Mouse (Mus musculus) liver, postnatal 0 days (tissue): Measurements from ENCODE around the gene Cryaa. TPM values are rescaled to one million over a fixed set of nuclear protein-coding genes. Genes with fewer than 3 reads are reported as not detected.
A peak's percentile ranks its signal among the peaks of the same experiment; 100 is the strongest.

Experiments used
- ATAC-seq: fragments of 200-750 bp; cut with Nextera tagmentation; 2 replicates; pipeline ENCODE4 v1.8.0; 2017; ENCODE audit warnings: mild to moderate bottlenecking, moderate library complexity
- DNase-seq: peaks from one replicate; pipeline ENCODE4 v3.0.0-alpha.2; 2016
- H3K27ac ChIP-seq: fragments of 300-500 bp; sonication (generic); 2 replicates; pipeline ENCODE4 v1.5.1; 2014; ENCODE audit warnings: antibody characterized with exemption, moderate library complexity, mild to moderate bottlenecking, low read depth
- H3K27me3 ChIP-seq: fragments of 300-500 bp; sonication (generic); 2 replicates; pipeline ENCODE4 v1.6.1; 2014; ENCODE audit warnings: low read length, control low read depth, mixed read lengths; ENCODE audit not compliant: insufficient read depth
- H3K36me3 ChIP-seq: fragments of 300-500 bp; sonication (generic); replicated peaks from 2 replicates; pipeline ENCODE4 v1.6.1; 2014; ENCODE audit warnings: mild to moderate bottlenecking, control low read depth, low read length, moderate library complexity, mixed read lengths; ENCODE audit not compliant: insufficient read depth
- H3K4me1 ChIP-seq: fragments of 300-500 bp; sonication (generic); 2 replicates; pipeline ENCODE4 v1.6.1; 2014; ENCODE audit warnings: antibody characterized with exemption, mild to moderate bottlenecking, control low read depth; ENCODE audit not compliant: insufficient read depth
- H3K4me2 ChIP-seq: fragments of 300-500 bp; sonication (generic); 2 replicates; pipeline ENCODE4 v1.6.1; 2014; ENCODE audit warnings: low read depth, mild to moderate bottlenecking, low read length, moderate library complexity, mixed read lengths
- H3K4me3 ChIP-seq: fragments of 300-500 bp; sonication (generic); 2 replicates; pipeline ENCODE4 v1.5.1; 2014; ENCODE audit warnings: low read depth, low read length
- H3K9ac ChIP-seq: fragments of 300-500 bp; sonication (generic); replicated peaks from 2 replicates; pipeline ENCODE4 v1.6.1; 2014; ENCODE audit warnings: mild to moderate bottlenecking, moderate library complexity
- H3K9me3 ChIP-seq: fragments of 300-500 bp; sonication (generic); 2 replicates; pipeline ENCODE4 v1.6.1; 2016; ENCODE audit warnings: mild to moderate bottlenecking, control low read depth, low read length, mixed read lengths
- CTCF ChIP-seq: sonication (generic); IDR thresholded peaks from 2 replicates; pipeline ENCODE4 v1.5.1; 2016; ENCODE audit warnings: antibody characterized with exemption, low read depth
- EP300 ChIP-seq: IDR thresholded peaks from 2 replicates; pipeline ENCODE4 v1.6.1; 2016; ENCODE audit warnings: antibody characterized with exemption, low read depth, mild to moderate bottlenecking
- WGBS: fragments of 180-500 bp; shearing (Covaris S2); extraction: QIAGEN DNeasy Blood & Tissue Kit; methylation state at CpG from one replicate; pipeline ENCODE4 v1.1.7; 2014; ENCODE audit not compliant: insufficient replicate concordance; 5-methylcytosine and 5-hydroxymethylcytosine counted together
- polyA plus RNA-seq: library from polyadenylated mRNA; unstranded; fragments of >200 nt; fragmentation: Nextera tagmentation; extraction: Ambion mirVana; gene quantifications from 2 replicates; pipeline ENCODE4 v1.2.1, GENCODE M21; 2015

Gene Cryaa
- polyA plus RNA-seq, 1 experiment from 2014 or later, result not detected

GRCm38 (mm10) chr17:31726216-31726615 lies 48.6 kb downstream of the Cryaa start:
- TF ChIP-seq CTCF (no peak), EP300 (no peak)
- Histone ChIP-seq H3K4me3 (no peak overlapping the region), H3K9ac (no peak overlapping the region), H3K4me2 (no peak overlapping the region), H3K27me3 (no peaks in the 10 kb centered on the region), H3K4me1 (peaks cover 4% of the 10 kb centered on the region; the same call in 1 of the 2 replicates), H3K9me3 (no peaks in the 10 kb centered on the region), H3K36me3 (no peaks in the 10 kb centered on the region), H3K27ac (no peak overlapping the region)
- ATAC-seq (no peak), DNase-seq (no peak)
- 81% methylated on average over 5 of the region's 5 CpGs for WGBS

GRCm38 (mm10) chr17:31727230-31727629 lies 49.6 kb downstream of the Cryaa start:
- H3K4me2 ChIP-seq, result no peak overlapping the region
- H3K27me3 ChIP-seq, result no peaks in the 10 kb centered on the region
- H3K4me3 ChIP-seq, result no peak overlapping the region
- no peak overlapping the region for H3K9ac ChIP-seq
- no peak overlapping the region for H3K27ac ChIP-seq
- H3K4me1 ChIP-seq, result peaks cover 4% of the 10 kb centered on the region; the same call in 1 of the 2 replicates
- ATAC-seq (no peak), DNase-seq (no peak)
- H3K9me3 ChIP-seq, result no peaks in the 10 kb centered on the region
- TF ChIP-seq EP300 (no peak), CTCF (no peak)
- WGBS, result 61% methylated on average over 4 of the region's 4 CpGs
- H3K36me3 ChIP-seq, result no peaks in the 10 kb centered on the region

GRCm38 (mm10) chr17:31728043-31728442 lies 50.4 kb downstream of the Cryaa start:
- H3K4me3 ChIP-seq, result no peak overlapping the region
- 51% methylated on average over 4 of the region's 4 CpGs for WGBS
- DNase-seq (no peak), ATAC-seq (no peak)
- no peaks in the 10 kb centered on the region for H3K9me3 ChIP-seq
- H3K27ac ChIP-seq, result no peak overlapping the region
- peaks cover 4% of the 10 kb centered on the region; the same call in 1 of the 2 replicates for H3K4me1 ChIP-seq
- H3K36me3 ChIP-seq, result no peaks in the 10 kb centered on the region
- H3K9ac ChIP-seq, result no peak overlapping the region
- H3K27me3 ChIP-seq, result no peaks in the 10 kb centered on the region
- no peak overlapping the region for H3K4me2 ChIP-seq
- no peak for TF ChIP-seq CTCF
- TF ChIP-seq EP300, result no peak

GRCm38 (mm10) chr17:31728968-31729501 lies 51.4 kb downstream of the Cryaa start:
- DNase-seq, result peak; percentile 30

GRCm38 (mm10) chr17:31731038-31731437 lies 53.4 kb downstream of the Cryaa start:
- no peak overlapping the region for H3K27ac ChIP-seq
- no peaks in the 10 kb centered on the region for H3K9me3 ChIP-seq
- 42% methylated on average over 6 of the region's 6 CpGs for WGBS
- DNase-seq (no peak), ATAC-seq (no peak)
- no peak for TF ChIP-seq CTCF
- TF ChIP-seq EP300, result no peak
- no peak overlapping the region for H3K4me2 ChIP-seq
- H3K9ac ChIP-seq, result no peak overlapping the region
- no peaks in the 10 kb centered on the region for H3K36me3 ChIP-seq
- peaks cover 4% of the 10 kb centered on the region; the same call in 1 of the 2 replicates for H3K4me1 ChIP-seq
- H3K27me3 ChIP-seq, result no peaks in the 10 kb centered on the region
- no peak overlapping the region for H3K4me3 ChIP-seq

More at GRCm38 (mm10) chr17:31728968-31729501, 51.4 kb downstream of the Cryaa start:
- 70% methylated on average over 7 of the region's 7 CpGs for WGBS
- Histone ChIP-seq H3K27ac (no peak overlapping the region), H3K4me1 (peaks cover 4% of the 10 kb centered on the region; the same call in 1 of the 2 replicates), H3K4me3 (no peak overlapping the region), H3K27me3 (no peaks in the 10 kb centered on the region), H3K9me3 (no peaks in the 10 kb centered on the region), H3K4me2 (no peak overlapping the region), H3K36me3 (no peaks in the 10 kb centered on the region), H3K9ac (no peak overlapping the region)
- ATAC-seq, result peak; percentile 29; the same call in 1 of the 2 replicates
- TF ChIP-seq EP300 (no peak), CTCF (peak; percentile 56)

Other genes with a start within 250 kb of the Cryaa start
- 8.9 and 10.0 TPM in 2 replicates for gene Wdr4, start 157.8 kb upstream of the Cryaa start, polyA plus RNA-seq
- 213 and 215 TPM in 2 replicates for gene Ndufv3, start 157.7 kb upstream of the Cryaa start, polyA plus RNA-seq
- 5.5 and 6.1 TPM in 2 replicates for gene Pknox1, start 113.1 kb upstream of the Cryaa start, polyA plus RNA-seq
- gene Cbs, start 40.6 kb upstream of the Cryaa start, polyA plus RNA-seq, result 63.7 and 70.1 TPM in 2 replicates
- gene U2af1, start 18.9 kb upstream of the Cryaa start, polyA plus RNA-seq, result 118 and 124 TPM in 2 replicates
- gene Sik1, start 178.0 kb downstream of the Cryaa start, polyA plus RNA-seq, result 7.8 and 8.1 TPM in 2 replicates